8 mouse cellular contexts compared by ENCODE assay signal in genomic region chr3:40540567-40541554, GRCm38 (mm10). TPM values are rescaled to one million over a fixed set of nuclear protein-coding genes. Genes with fewer than 3 reads are reported as not detected.
DNase-seq lines count a peak whose midpoint lies in the region; ATAC-seq and TF ChIP-seq lines count a peak whose summit lies in the region.

No protein-coding gene starts in this region.

- peak overlapping the region; percentile 87 for H3K4me2 ChIP-seq in lung, embryonic 16.5 days (ENCODE audit: low read depth, low read length)

- DNase-seq in Muller cell, postnatal 12 days (ENCODE audit: inconsistent ontology term): peak; percentile 90
- peak; percentile 87 for DNase-seq in cerebellum, adult 9-10 months
- peak; percentile 95 for DNase-seq in hindbrain, embryonic 10.5 days (ENCODE audit: low spot score)
- DNase-seq in layer of hippocampus, adult 9-11 months: peak; percentile 89
- peak; percentile 73 for DNase-seq in ovary, adult 18-20 months (ENCODE audit: low spot score)
- peak; percentile 91 for DNase-seq in thymus, adult 2 months

- H3K9me3 ChIP-seq in hindbrain, embryonic 10.5 days: no peaks in the 10 kb centered on the region
- no peaks in the 10 kb centered on the region for H3K9me3 ChIP-seq in lung, embryonic 16.5 days (ENCODE audit: control insufficient read depth, low read length)

- ATAC-seq in frontal cortex, adult (ENCODE audit: low TSS enrichment): peak; percentile 100
- ATAC-seq in lung, embryonic 16.5 days (ENCODE audit: low read depth): peak; percentile 98

- H3K4me1 ChIP-seq in hindbrain, embryonic 10.5 days (replicated peaks): 0 out of 2 replicates have a peak, but pooled peaks cover 6% of the 10 kb centered on the region
- no peaks in the 10 kb centered on the region for H3K4me1 ChIP-seq in lung, embryonic 16.5 days (replicated peaks; ENCODE audit: control insufficient read depth, insufficient read depth, low read length)
- no peaks in the 10 kb centered on the region for H3K4me1 ChIP-seq in thymus, adult 2 months (replicated peaks; ENCODE audit: control insufficient read depth, insufficient read depth, low read length)

- 4% methylated on average over 45 of the region's 45 CpGs for WGBS in hindbrain, embryonic 10.5 days
- WGBS in lung, embryonic 16.5 days: 4% methylated on average over 35 of the region's 45 CpGs
- 4% methylated on average over 45 of the region's 45 CpGs for WGBS in thymus, adult 2 months

- peak overlapping the region; percentile 93 for H3K27ac ChIP-seq in hindbrain, embryonic 10.5 days
- 0 out of 2 replicates have a peak overlapping the region, but pooled peaks have one; percentile 13 for H3K27ac ChIP-seq in lung, embryonic 16.5 days (ENCODE audit: low read length)
- no peak overlapping the region for H3K27ac ChIP-seq in thymus, adult 2 months (ENCODE audit: control insufficient read depth, insufficient read depth, low read length)

- no peaks in the 10 kb centered on the region for H3K36me3 ChIP-seq in hindbrain, embryonic 10.5 days
- no peaks in the 10 kb centered on the region for H3K36me3 ChIP-seq in lung, embryonic 16.5 days (ENCODE audit: control insufficient read depth, insufficient read depth, low read length)
- no peaks in the 10 kb centered on the region for H3K36me3 ChIP-seq in thymus, adult 2 months (ENCODE audit: control insufficient read depth, insufficient read depth, low read length)

- H3K4me3 ChIP-seq in hindbrain, embryonic 10.5 days: peak overlapping the region; percentile 94
- peak overlapping the region; percentile 96 for H3K4me3 ChIP-seq in lung, embryonic 16.5 days (ENCODE audit: low read length)
- H3K4me3 ChIP-seq in thymus, adult 2 months (ENCODE audit: control insufficient read depth, insufficient read depth, low read length): peak overlapping the region; percentile 76

- peak overlapping the region; percentile 90 for H3K9ac ChIP-seq in lung, embryonic 16.5 days (ENCODE audit: low read length)

- H3K27me3 ChIP-seq in hindbrain, embryonic 10.5 days (ENCODE audit: insufficient read depth, poor library complexity, severe bottlenecking): no peaks in the 10 kb centered on the region
- no peaks in the 10 kb centered on the region for H3K27me3 ChIP-seq in lung, embryonic 16.5 days (ENCODE audit: control insufficient read depth, insufficient read depth, low read depth, low read length)
- H3K27me3 ChIP-seq in thymus, adult 2 months (ENCODE audit: control insufficient read depth, insufficient read depth, low read length): no peaks in the 10 kb centered on the region

- TF ChIP-seq POLR2A in thymus, adult 2 months (IDR thresholded peaks at IDR 0.05; ENCODE audit: control insufficient read depth, extremely low read depth, insufficient read depth, low read length, poor library complexity): no peak

- TF ChIP-seq CTCF in thymus, adult 2 months (IDR thresholded peaks at IDR 0.05; ENCODE audit: borderline replicate concordance, control insufficient read depth, extremely low read depth, insufficient read depth, low read length, poor library complexity): no peak

RNA-seq across cellular contexts. Expression of gene Intu, which starts 9.8 kb away (rescaled TPM):
- polyA plus RNA-seq in hindbrain, embryonic 10.5 days (2016; fragmentation: Nextera tagmentation; extraction: Ambion mirVana): 5.3 and 6.7 TPM in 2 replicates
- polyA plus RNA-seq in lung, embryonic 16.5 days (2015; fragmentation: Nextera tagmentation; extraction: Ambion mirVana): 3.1 and 3.4 TPM in 2 replicates
- polyA plus RNA-seq in thymus, adult 2 months (2012; rRNA removed): 2.1 TPM in 2 replicates
